Mouse (Mus musculus): ENCODE measurements around the gene Slc29a1. TPM values are rescaled to one million over a fixed set of nuclear protein-coding genes. Genes with fewer than 3 reads are reported as not detected.

Gene Slc29a1
- 221 and 224 TPM in 2 replicates for polyA plus RNA-seq (2015; fragmentation: Nextera tagmentation; extraction: Ambion mirVana)

GRCm38 (mm10) chr17:45599446-45600242 is at the start of gene Slc29a1:
Gene Slc29a1, minus strand, starts transcription at chr17:45599606.

GRCm38 (mm10) chr17:45601877-45602304 is 2.5 kb upstream of the Slc29a1 start, which contains the start of gene Mymx:
Gene Mymx, minus strand, starts transcription at chr17:45602102.

GRCm38 (mm10) chr17:45573087-45573779 is 26.2 kb downstream of the Slc29a1 start, which contains the start of gene Hsp90ab1:
Gene Hsp90ab1, minus strand, starts transcription at chr17:45573271.

GRCm38 (mm10) chr17:45563655-45564530 is 35.5 kb downstream of the Slc29a1 start, which contains the start of gene Slc35b2:
Gene Slc35b2, plus strand, starts transcription at chr17:45563874.

GRCm38 (mm10) chr17:45555452-45556106 is 43.8 kb downstream of the Slc29a1 start, which contains the start of gene Nfkbie:
Gene Nfkbie, plus strand, starts transcription at chr17:45555703.

GRCm38 (mm10) chr17:45549617-45550181 is 49.7 kb downstream of the Slc29a1 start, which contains the start of gene Tmem151b:
Gene Tmem151b, minus strand, starts transcription at chr17:45549677.

Other genes starting within 250 kb of the Slc29a1 start
- 47.0 and 47.8 TPM in 2 replicates for gene Cdc5l, start 165.9 kb downstream of the Slc29a1 start, polyA plus RNA-seq (2015; fragmentation: Nextera tagmentation; extraction: Ambion mirVana)
- 0.27 and 0.49 TPM in 2 replicates for gene Spats1, start 124.2 kb downstream of the Slc29a1 start, polyA plus RNA-seq (2015; fragmentation: Nextera tagmentation; extraction: Ambion mirVana)
- gene Aars2, start 92.8 kb downstream of the Slc29a1 start, polyA plus RNA-seq (2015; fragmentation: Nextera tagmentation; extraction: Ambion mirVana), result 4.8 and 5.2 TPM in 2 replicates
- gene Tcte1, start 76.2 kb downstream of the Slc29a1 start, polyA plus RNA-seq (2015; fragmentation: Nextera tagmentation; extraction: Ambion mirVana), result not detected in 2 replicates
- 0.13 TPM in 2 replicates for gene Tmem151b, start 49.9 kb downstream of the Slc29a1 start, polyA plus RNA-seq (2015; fragmentation: Nextera tagmentation; extraction: Ambion mirVana)
- gene Nfkbie, start 43.9 kb downstream of the Slc29a1 start, polyA plus RNA-seq (2015; fragmentation: Nextera tagmentation; extraction: Ambion mirVana), result 3.7 and 6.2 TPM in 2 replicates
- 51.8 and 57.2 TPM in 2 replicates for gene Slc35b2, start 35.7 kb downstream of the Slc29a1 start, polyA plus RNA-seq (2015; fragmentation: Nextera tagmentation; extraction: Ambion mirVana)
- gene Hsp90ab1, start 26.3 kb downstream of the Slc29a1 start, polyA plus RNA-seq (2015; fragmentation: Nextera tagmentation; extraction: Ambion mirVana), result 776 and 792 TPM in 2 replicates
- gene Mymx, start 2.5 kb upstream of the Slc29a1 start, polyA plus RNA-seq (2015; fragmentation: Nextera tagmentation; extraction: Ambion mirVana), result 0.35 TPM in 1 of 2 replicates, not detected in the other
- 0.05 and 0.15 TPM in 2 replicates for gene Capn11, start 59.7 kb upstream of the Slc29a1 start, polyA plus RNA-seq (2015; fragmentation: Nextera tagmentation; extraction: Ambion mirVana)
- gene Mrpl14, start 86.7 kb upstream of the Slc29a1 start, polyA plus RNA-seq (2015; fragmentation: Nextera tagmentation; extraction: Ambion mirVana), result 128 and 137 TPM in 2 replicates
- gene Tmem63b, start 87.3 kb upstream of the Slc29a1 start, polyA plus RNA-seq (2015; fragmentation: Nextera tagmentation; extraction: Ambion mirVana), result 5.7 and 7.3 TPM in 2 replicates
- gene 1600014C23Rik, start 134.2 kb upstream of the Slc29a1 start, polyA plus RNA-seq (2015; fragmentation: Nextera tagmentation; extraction: Ambion mirVana), result not detected in 2 replicates

Measured in spleen, postnatal 0 days (tissue).